Mouse (Mus musculus): ENCODE data around the gene Scg5.

DNA sequence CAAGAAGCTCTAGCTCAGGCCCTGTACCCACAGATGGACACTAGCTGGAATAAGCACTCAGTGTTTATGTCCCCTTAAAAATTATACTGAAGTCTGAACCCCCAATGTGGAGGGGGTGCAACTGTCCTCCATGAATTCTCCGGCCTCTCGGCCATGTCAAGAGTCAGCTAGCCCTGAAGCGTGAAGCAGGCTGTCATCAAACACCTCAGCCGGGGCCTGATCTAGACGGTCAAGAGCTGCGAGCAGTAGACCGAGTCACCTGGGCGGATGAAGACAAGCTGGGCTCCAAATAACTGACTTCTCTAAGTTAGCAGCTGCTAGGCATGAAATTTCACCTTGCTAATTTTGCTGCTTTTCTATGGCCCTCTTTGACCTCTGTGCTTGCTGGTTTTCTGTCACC, 6.6 kb downstream of the Scg5 start:
- TF ChIP-seq EP300 (IDR thresholded peaks at IDR 0.05) (no peak), CTCF (IDR thresholded peaks at IDR 0.05) (no peak)

Data from lung, postnatal 0 days (tissue).